Mouse (Mus musculus) olfactory bulb, adult 2 months (tissue): Measurements from ENCODE around the gene Lrrc38. TPM values are rescaled to one million over a fixed set of nuclear protein-coding genes. Genes with fewer than 3 reads are reported as not detected.
A peak's percentile ranks its signal among the peaks of the same experiment; 100 is the strongest.

Source experiments
- H3K27ac ChIP-seq: fragments of 200-500 bp; 2 replicates; pipeline ENCODE4 v1.5.1; 2012; ENCODE audit warnings: low read depth, low read length; ENCODE audit not compliant: insufficient read depth
- H3K4me1 ChIP-seq: fragments of 200-500 bp; 2 replicates; pipeline ENCODE4 v1.6.1; 2012; ENCODE audit warnings: low read length; ENCODE audit not compliant: control insufficient read depth, insufficient read depth
- H3K4me3 ChIP-seq: fragments of 200-500 bp; 2 replicates; pipeline ENCODE4 v1.5.1; 2012; ENCODE audit warnings: mild to moderate bottlenecking, low read depth, low read length, moderate library complexity; ENCODE audit not compliant: insufficient read depth
- CTCF ChIP-seq: fragments of 200-500 bp; IDR thresholded peaks from 2 replicates; pipeline ENCODE4 v1.5.1; 2012; ENCODE audit warnings: low read depth, mild to moderate bottlenecking, low read length, moderate library complexity; ENCODE audit not compliant: insufficient read depth
- POLR2A ChIP-seq: fragments of 200-500 bp; IDR thresholded peaks from 2 replicates; pipeline ENCODE4 v1.6.1; 2012; ENCODE audit warnings: mild to moderate bottlenecking, low read depth, low read length, moderate library complexity; ENCODE audit not compliant: insufficient read depth
- WGBS: fragments of 180-500 bp; shearing (Covaris S2); methylation state at CpG from one replicate; pipeline ENCODE4 v1.1.7; 2018; 5-methylcytosine and 5-hydroxymethylcytosine counted together
- polyA plus RNA-seq: library from polyadenylated mRNA; stranded (reverse); fragments of >200 nt; gene quantifications from 2 replicates; pipeline ENCODE4 v1.2.4, GENCODE M21; 2012; ENCODE audit warnings: low replicate concordance; ENCODE audit not compliant: missing spikeins, insufficient read depth, insufficient read length

The Lrrc38 gene
- polyA plus RNA-seq, 1 experiment = not detected

DNA sequence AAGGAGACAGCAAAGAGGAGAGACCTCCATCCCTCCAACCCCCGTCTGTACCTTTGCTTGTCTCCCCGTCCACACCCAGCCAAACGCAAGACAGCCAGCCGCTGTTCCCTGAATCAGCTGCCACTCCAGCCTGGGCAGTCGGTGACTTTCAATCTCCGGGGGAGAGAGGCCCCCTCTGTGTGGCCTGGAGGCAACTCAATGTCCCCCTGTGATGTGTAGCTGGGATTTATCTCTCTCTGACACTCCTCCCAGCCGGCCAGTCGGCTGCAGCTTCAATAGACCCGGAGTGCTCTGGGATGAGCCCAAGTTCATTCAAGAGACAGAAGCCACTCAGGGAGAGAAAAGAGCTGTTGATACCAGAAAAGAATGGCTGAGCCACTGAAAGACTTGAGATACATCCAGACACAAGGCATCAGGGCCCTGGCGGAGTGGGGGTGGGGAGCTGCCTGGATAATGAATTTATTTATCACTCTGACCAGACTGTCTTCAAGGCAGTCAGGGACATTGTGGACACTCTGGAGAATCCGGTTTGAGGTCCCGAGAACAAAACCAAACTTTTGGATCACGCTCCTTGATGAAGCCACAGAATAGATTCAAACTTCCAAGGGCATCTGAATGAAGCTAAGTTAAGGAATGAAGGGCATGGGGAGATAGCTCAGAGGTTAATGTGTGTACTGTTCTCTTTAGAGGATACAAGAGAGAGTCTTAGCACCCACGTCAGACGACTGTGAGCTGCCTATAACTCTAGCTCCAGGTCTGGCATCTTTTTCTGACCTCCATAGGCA, 30.6 kb downstream of the Lrrc38 start:
- TF ChIP-seq CTCF (no peak), POLR2A (no peak)
- no peak overlapping the region for H3K27ac ChIP-seq
- WGBS = 32% methylated on average over 15 of the region's 15 CpGs
- H3K4me1 ChIP-seq = peaks cover 10% of the 10 kb centered on the region
- no peak overlapping the region for H3K4me3 ChIP-seq

DNA sequence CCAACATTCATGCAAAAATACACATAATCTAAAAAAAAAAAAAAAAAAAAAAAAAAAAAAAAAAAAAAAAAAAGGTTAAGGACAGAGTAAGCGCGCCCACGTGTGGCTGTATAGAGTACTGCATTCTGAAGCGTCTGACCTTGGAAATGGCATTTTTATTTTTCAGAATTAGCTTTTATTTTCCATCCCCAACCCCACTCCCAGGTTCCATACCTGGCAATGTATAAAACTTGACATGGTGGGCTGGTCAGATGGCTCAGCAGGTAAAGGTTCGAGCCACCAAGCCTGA, 31.1 kb downstream of the Lrrc38 start:
- H3K4me3 ChIP-seq = no peak overlapping the region
- TF ChIP-seq CTCF (no peak), POLR2A (no peak)
- WGBS = 3% methylated on average over 5 of the region's 5 CpGs
- H3K27ac ChIP-seq = no peak overlapping the region
- H3K4me1 ChIP-seq = peaks cover 10% of the 10 kb centered on the region

DNA sequence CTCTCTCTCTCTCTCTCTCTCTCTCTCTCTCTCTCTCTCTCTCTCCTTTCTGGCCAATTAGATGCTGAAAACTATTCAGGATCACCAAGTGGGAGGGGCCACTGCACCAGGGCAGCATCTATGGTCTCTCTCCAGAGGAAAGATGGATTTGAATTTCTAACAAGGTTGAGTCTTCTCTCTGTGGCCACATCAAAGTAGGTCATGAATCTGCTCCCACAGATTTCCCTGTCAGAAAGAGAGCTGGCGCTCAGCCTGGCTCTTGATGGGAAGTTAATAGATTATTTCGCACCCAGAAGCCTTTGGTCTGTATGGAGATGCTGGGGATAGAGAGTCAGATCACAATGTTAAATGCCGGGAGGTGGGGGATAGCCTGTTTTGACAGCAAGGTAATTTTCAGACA, 32.6 kb downstream of the Lrrc38 start:
- Histone ChIP-seq H3K4me3 (no peak overlapping the region), H3K4me1 (peaks cover 10% of the 10 kb centered on the region), H3K27ac (no peak overlapping the region)
- TF ChIP-seq CTCF = no peak
- no peak for TF ChIP-seq POLR2A
- WGBS = 50% methylated on average over 3 of the region's 3 CpGs

DNA sequence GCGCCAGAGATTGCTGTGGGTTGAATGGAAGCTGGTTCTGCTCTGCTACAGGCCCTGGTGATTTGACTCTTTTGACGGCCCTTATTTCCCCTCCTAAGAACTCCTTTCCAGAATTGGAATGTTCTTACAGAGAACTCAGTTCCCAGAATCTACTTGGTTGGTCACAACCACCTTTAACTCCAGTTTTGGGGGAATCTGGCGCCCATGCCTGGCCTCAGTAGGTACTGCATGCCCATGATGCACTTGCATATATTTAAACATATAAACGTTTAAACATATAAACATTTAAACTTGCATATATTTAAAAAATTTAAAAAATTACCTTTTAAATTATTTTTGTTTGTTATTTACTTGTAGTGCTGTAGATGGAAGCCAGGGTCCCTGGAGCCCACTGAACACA, 34.1 kb downstream of the Lrrc38 start:
- no peak overlapping the region for H3K4me3 ChIP-seq
- H3K4me1 ChIP-seq = peaks cover 10% of the 10 kb centered on the region
- 54% methylated on average over 4 of the region's 4 CpGs for WGBS
- TF ChIP-seq POLR2A (no peak), CTCF (no peak)
- no peak overlapping the region for H3K27ac ChIP-seq

DNA sequence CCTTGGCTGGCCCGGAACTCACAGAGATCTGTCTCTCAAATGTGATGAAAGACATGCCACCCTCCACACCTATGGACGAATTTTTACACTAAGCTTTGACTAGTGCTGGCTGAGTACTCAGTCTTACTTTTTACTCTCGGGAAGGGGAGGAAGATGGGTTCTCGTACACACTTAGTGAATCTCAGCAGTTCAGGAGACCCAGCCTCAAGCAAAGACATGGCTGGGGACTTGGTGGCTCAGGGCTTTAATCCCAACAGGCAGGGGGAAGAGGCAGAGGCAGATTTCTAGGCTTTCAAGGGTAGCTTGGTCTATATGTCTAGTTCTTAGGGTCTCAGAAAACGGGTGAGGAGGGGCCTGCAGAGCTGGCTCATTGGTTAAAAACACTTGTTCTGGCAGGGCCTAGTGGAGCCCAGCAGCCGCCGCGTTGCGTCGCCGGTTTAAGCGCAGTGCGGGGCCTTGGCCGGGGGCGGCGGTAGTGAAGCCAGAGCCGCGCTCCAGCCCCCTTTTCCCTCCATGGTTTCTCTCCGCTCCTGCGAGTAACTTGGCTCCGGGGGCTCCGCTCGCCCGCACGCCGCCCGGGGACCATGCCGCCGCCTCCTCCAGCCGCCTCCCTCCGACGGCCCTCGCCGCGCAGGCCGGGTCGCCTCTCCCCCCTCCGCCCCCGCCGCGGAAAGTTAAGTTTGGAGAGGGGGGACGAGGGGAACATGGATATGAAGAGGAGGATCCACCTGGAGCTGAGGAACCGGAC, 39.6 kb downstream of the Lrrc38 start:
- no peak overlapping the region for H3K27ac ChIP-seq

DNA sequence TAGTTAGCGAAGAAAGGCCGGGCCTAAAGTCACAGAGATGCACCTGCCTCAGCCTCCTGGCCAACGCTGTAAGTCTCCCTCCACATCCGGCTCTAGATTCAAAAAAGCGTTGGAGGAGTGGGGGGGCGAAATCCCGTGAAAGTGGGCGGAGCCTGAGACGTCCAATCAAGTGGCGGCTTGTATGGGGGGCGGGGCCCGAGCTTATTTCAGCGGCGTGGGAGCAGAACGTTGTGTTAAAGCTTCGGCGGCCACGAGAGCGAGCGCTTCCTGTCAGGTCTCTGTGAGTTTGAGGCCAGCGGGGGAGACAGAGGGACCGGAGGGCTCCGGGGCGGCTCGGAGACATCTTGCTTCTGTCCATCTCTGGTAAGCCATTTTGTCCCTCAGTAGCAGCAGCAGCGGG, 44.6 kb downstream of the Lrrc38 start, which contains the start of gene Pramel1:
TSS of gene Pramel1 (plus strand) at position 248 of the 400 bp plus-strand sequence.
- 82% methylated on average over 26 of the region's 26 CpGs for WGBS
- no peak within 1 kb of the TSS for H3K4me3 ChIP-seq
- no peak within 1 kb of the TSS for H3K27ac ChIP-seq
- no peaks in the 10 kb centered on the region for H3K4me1 ChIP-seq
- TF ChIP-seq CTCF (no peak), POLR2A (no peak)

More for the DNA sequence above, 39.6 kb downstream of the Lrrc38 start:
- WGBS = 8% methylated on average over 42 of the region's 43 CpGs
- TF ChIP-seq CTCF = no peak
- TF ChIP-seq POLR2A = no peak
- H3K4me1 ChIP-seq = no peaks in the 10 kb centered on the region
- peak overlapping the region; percentile 48 for H3K4me3 ChIP-seq

DNA sequence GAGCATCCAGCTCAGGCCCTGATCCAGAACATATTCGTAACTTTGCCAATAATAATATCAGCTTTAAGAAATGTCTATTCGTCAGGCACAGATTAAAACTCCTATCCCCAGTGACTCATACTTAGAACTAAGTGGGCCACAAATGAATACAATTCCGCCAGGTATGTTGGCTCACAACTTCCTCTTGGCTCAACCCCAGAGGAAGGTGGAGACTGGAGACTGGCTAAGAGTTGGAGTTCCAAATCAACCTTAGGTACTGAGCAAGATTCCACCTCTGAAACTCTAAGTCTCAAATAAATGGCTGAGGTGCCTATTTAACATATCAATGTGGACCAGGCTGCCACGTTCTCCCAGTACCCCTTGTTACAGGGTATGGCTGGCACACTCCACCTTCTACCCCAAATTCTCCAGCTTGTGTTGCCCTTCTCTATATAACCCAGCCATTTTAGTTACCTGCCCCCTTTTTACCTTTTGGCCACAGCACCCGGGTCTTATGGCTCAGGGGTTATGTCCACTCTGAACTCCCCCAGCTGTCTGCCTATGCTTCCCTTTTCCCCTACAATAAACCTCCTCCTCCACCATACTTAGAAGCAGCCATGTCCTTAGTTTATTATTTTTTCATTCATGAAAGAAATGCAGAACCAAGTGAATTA, 62.1 kb downstream of the Lrrc38 start:
- WGBS = 62% methylated on average over 5 of the region's 5 CpGs
- Histone ChIP-seq H3K4me1 (no peaks in the 10 kb centered on the region), H3K4me3 (no peak overlapping the region; the same call in 1 of the 2 replicates), H3K27ac (0 out of 2 replicates have a peak overlapping the region, but pooled peaks have one; percentile 25)
- TF ChIP-seq CTCF = no peak
- TF ChIP-seq POLR2A = no peak

DNA sequence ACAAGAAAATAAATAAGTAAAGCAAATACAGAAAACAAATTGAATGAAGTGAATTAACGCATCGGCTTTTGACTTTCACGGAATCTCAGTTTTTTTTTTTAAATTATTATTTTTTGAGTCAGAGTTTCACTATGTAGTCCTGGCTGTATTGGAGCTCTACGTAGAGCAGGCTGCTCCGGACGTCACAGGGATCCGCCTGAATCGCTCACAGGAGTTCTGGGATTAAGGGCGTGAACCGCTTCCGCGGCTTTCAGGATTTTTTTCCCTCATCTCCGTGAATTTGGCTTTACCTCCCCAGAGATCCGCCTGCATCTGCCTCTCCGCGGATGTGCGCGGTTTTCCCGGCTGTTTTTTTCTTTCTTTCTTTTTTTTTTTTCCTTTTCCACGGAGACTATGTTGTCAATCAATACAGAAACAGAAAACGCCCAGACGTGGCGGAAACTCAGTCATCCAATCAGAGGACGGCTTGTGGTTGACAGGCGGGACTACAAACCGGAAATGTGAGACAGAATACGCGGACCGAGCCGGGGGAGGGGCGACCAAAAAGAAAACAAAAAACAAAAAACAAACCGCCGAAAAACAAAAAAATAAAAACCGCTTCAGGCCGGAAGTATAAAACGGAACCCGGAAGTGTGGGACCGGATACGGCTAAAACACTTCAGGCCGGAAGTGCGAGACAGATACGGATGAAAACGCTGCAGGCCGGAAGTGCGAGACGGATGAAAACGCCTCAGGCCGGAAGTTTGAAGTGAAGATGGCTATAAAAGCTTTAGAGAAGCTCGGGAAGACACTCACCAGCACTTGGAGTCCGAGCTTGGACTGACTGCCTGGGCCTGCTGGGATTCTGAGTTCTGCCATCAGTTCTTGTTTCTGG, 62.9 kb downstream of the Lrrc38 start, which contains the start of gene Pramef8:
TSS of gene Pramef8 (plus strand) at position 208 of the 874 bp plus-strand sequence.
- Histone ChIP-seq H3K4me1 (no peaks in the 10 kb centered on the region), H3K27ac (peak within 1 kb of the TSS; percentile 43; the same call in 1 of the 2 replicates), H3K4me3 (peak within 1 kb of the TSS; percentile 70)
- WGBS = under 1% methylated on average over 50 of the region's 50 CpGs
- TF ChIP-seq CTCF (no peak), POLR2A (peak; percentile 20; the same call in 1 of the 2 replicates)
